Mouse (Mus musculus): ENCODE measurements at regions not wholly inside any gene's neighbourhood (a gene's known extent, or its start where the extent isn't known, plus 50 kb on each side); places are given as distances from the start of the nearest gene placed in this dataset.

DNA sequence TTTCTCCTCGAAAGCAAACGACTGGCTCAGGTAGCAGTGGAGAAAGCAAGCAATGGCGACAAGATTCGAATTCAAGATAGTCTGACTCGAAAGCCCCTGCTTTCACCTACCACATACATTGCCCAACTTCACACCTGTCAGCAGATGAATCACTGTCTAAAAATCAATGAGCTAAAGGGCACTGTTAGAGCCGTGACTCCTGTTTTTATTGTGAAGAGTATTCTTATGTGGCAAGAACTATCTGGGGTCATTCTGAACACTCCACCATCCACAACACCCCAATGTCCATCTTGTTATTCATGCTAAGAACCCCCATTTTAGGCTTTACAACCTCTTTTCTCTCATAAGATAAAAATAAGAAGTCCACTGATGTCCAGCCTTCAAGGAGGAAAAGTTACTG lies 144.1 kb downstream of the Barhl2 start:
- no peaks in the 10 kb centered on the region for H3K36me3 ChIP-seq
- no peaks in the 10 kb centered on the region for H3K27me3 ChIP-seq
- 80% methylated on average over 6 of the region's 6 CpGs for WGBS
- ATAC-seq (ENCODE audit: low FRiP score) = no peak
- H3K4me3 ChIP-seq = no peak overlapping the region
- no peak overlapping the region for H3K27ac ChIP-seq
- H3K4me2 ChIP-seq (replicated peaks) = no peak overlapping the region
- H3K9me3 ChIP-seq (replicated peaks) = no peaks in the 10 kb centered on the region
- H3K4me1 ChIP-seq = no peaks in the 10 kb centered on the region
- H3K9ac ChIP-seq = no peak overlapping the region

DNA sequence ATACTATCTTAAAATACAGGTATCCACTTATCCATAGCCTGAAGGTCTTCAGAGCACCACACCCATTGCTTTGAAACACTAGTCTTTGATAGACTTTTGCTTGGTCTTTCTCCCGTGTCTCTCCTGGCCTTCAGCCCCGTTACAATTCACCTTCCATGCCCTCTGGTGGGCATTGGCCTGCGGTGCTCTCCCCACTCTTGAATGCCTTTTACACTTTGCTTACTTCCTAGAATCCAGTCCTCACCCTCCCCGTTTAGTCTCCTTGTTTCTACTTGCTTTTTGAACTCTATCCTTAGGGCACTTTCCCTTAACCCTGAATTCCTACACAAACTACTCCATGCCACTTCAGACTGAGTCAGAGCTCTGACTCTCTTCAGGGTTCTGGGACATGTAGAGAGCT lies 156.6 kb downstream of the Barhl2 start:
- 62% methylated on average over 4 of the region's 4 CpGs for WGBS
- no peaks in the 10 kb centered on the region for H3K36me3 ChIP-seq

DNA sequence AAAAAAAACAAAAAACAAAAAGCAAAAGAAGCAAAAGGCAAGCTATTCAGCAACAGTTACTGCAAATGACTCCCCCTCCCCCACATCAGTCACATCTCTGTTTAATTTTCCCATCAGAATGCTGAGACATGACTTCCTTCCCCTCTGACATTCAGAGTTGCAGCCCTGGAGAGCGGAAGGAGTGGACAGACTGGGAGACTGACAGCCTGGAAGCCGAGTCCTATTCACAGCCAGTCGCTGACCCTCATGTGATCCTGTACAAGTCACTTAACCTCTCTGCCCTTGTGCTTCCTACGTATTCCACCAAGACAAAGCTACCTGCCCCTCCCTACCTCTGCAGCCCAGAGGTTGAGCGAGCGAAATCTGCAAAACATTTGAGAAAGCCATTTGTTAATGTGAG lies 161.2 kb downstream of the Barhl2 start:
- WGBS = 8% methylated on average over 6 of the region's 6 CpGs
- Histone ChIP-seq H3K4me2 (replicated peaks) (no peak overlapping the region), H3K27ac (no peak overlapping the region), H3K4me3 (no peak overlapping the region), H3K4me1 (peaks cover 9% of the 10 kb centered on the region; the same call in 1 of the 2 replicates), H3K36me3 (no peaks in the 10 kb centered on the region), H3K9me3 (replicated peaks) (no peaks in the 10 kb centered on the region), H3K9ac (no peak overlapping the region), H3K27me3 (peaks cover 2% of the 10 kb centered on the region; the same call in 1 of the 2 replicates)
- ATAC-seq (ENCODE audit: low FRiP score) = no peak

More for the DNA sequence above, 156.6 kb downstream of the Barhl2 start:
- ATAC-seq (ENCODE audit: low FRiP score) = no peak
- Histone ChIP-seq H3K27ac (no peak overlapping the region), H3K4me3 (no peak overlapping the region), H3K9ac (no peak overlapping the region), H3K27me3 (peaks cover under 1% of the 10 kb centered on the region; the same call in 1 of the 2 replicates), H3K9me3 (replicated peaks) (no peaks in the 10 kb centered on the region), H3K4me2 (replicated peaks) (no peak overlapping the region), H3K4me1 (peaks cover 3% of the 10 kb centered on the region; the same call in 1 of the 2 replicates)

DNA sequence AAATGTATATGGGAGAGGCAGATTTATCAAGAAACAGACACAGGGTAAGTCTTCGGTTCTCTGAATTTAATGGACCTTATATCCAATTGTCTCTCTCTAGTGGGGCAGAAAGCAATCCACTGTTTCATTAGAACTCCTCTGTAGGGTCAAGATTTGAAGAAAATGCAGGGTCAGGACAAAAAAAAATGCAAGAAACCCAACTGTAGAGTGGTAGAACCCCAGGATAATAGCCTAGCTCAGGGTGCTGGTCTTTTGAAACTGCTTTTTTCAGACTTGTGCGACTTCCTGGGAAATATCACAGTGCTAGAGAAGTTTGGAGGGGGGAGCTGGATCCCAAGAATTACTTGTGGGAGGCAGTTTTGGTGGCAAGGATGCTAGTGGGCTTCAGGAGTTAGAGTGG lies 162.0 kb downstream of the Barhl2 start:
- Histone ChIP-seq H3K4me1 (peaks cover 9% of the 10 kb centered on the region; the same call in 1 of the 2 replicates), H3K9me3 (replicated peaks) (no peaks in the 10 kb centered on the region), H3K27me3 (peaks cover 2% of the 10 kb centered on the region; the same call in 1 of the 2 replicates), H3K27ac (no peak overlapping the region), H3K9ac (no peak overlapping the region), H3K36me3 (no peaks in the 10 kb centered on the region), H3K4me3 (no peak overlapping the region), H3K4me2 (replicated peaks) (no peak overlapping the region)
- 24% methylated on average over 2 of the region's 2 CpGs for WGBS
- no peak for ATAC-seq (ENCODE audit: low FRiP score)

DNA sequence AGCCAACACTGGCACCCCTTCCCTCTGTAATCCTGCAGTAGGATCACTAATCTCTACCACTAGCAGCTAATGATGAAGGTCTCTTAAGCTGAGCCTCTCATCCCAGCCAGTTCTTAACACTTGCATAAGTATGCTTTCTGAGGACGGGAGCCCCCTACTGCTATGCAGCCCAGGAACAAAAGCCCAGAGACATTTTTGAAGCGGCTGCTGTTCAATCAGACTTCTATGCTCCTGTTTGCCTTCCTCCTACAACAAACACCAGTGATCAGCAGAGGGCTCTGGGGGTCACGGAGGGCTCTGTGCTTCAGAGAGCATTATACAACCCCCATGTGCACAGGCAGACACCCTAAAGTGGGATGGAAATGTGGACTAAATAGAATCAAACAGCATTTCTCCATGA lies 162.4 kb downstream of the Barhl2 start:
- WGBS = 2% methylated on average over 3 of the region's 3 CpGs
- H3K4me2 ChIP-seq (replicated peaks) = no peak overlapping the region
- no peak overlapping the region for H3K27ac ChIP-seq
- H3K4me3 ChIP-seq = no peak overlapping the region
- H3K9ac ChIP-seq = no peak overlapping the region
- H3K36me3 ChIP-seq = no peaks in the 10 kb centered on the region
- no peak for ATAC-seq (ENCODE audit: low FRiP score)
- H3K9me3 ChIP-seq (replicated peaks) = no peaks in the 10 kb centered on the region
- peaks cover 2% of the 10 kb centered on the region; the same call in 1 of the 2 replicates for H3K27me3 ChIP-seq
- H3K4me1 ChIP-seq = peaks cover 9% of the 10 kb centered on the region; the same call in 1 of the 2 replicates

DNA sequence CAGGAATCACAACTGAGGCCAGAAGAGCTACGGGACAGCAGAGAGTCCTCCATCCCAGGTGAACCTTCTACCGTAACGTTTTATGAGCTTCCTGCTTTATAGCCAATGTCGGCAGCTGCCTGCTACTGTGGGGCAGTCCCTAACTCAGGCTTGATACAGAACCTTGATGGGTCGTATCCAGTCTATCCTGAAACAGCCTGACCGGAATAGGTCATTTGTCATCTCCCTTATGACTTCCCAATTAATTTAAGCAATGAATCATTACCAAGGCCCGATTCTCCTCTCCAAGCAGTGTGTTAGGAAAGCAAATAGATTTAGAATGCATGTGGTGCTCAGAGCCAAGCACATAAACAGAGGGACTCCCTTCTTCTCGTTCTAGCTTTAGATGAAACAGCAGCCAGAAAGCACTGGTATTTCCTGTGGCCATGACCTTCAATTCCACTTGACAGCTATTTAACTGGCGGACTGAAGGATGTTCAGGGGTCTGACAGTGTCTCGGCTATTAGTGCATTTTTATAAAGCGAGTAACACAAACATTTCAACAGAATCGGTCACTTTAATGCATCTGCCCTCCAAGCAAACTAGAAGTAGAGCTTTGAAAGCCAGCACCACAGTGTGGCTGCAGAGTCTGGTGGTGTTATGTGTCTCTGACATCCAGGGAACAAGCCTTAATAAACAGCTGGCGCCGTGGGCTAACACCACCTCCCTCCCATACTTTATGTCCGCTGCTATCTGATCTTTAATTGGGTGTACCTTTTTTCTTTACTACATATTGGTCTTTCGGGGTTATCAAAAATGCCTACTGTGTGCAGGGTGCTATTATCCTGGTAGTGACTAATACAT lies 165.4 kb downstream of the Barhl2 start:
- peaks cover 2% of the 10 kb centered on the region; the same call in 1 of the 2 replicates for H3K27me3 ChIP-seq
- H3K27ac ChIP-seq = no peak overlapping the region
- H3K36me3 ChIP-seq = no peaks in the 10 kb centered on the region
- WGBS = 72% methylated on average over 16 of the region's 16 CpGs
- H3K4me1 ChIP-seq = peaks cover 9% of the 10 kb centered on the region; the same call in 1 of the 2 replicates
- H3K9me3 ChIP-seq (replicated peaks) = no peaks in the 10 kb centered on the region
- H3K4me3 ChIP-seq = no peak overlapping the region
- H3K4me2 ChIP-seq (replicated peaks) = no peak overlapping the region
- no peak for ATAC-seq (ENCODE audit: low FRiP score)
- H3K9ac ChIP-seq = no peak overlapping the region

- no peaks in the 10 kb centered on the region for H3K36me3 ChIP-seq
- WGBS = 6% methylated on average over 4 of the region's 4 CpGs
- H3K9me3 ChIP-seq (replicated peaks) = no peaks in the 10 kb centered on the region
- H3K4me1 ChIP-seq = peaks cover 4% of the 10 kb centered on the region; the same call in 1 of the 2 replicates
- no peak for ATAC-seq (ENCODE audit: low FRiP score)
- H3K4me3 ChIP-seq = no peak overlapping the region
- no peak overlapping the region for H3K27ac ChIP-seq
- H3K27me3 ChIP-seq = no peaks in the 10 kb centered on the region; the same call in 1 of the 2 replicates
- no peak overlapping the region for H3K4me2 ChIP-seq (replicated peaks)
- H3K9ac ChIP-seq = no peak overlapping the region
Measured at GRCm38 (mm10) chr5:106285152-106285551, 172.8 kb downstream of the Barhl2 start.

DNA sequence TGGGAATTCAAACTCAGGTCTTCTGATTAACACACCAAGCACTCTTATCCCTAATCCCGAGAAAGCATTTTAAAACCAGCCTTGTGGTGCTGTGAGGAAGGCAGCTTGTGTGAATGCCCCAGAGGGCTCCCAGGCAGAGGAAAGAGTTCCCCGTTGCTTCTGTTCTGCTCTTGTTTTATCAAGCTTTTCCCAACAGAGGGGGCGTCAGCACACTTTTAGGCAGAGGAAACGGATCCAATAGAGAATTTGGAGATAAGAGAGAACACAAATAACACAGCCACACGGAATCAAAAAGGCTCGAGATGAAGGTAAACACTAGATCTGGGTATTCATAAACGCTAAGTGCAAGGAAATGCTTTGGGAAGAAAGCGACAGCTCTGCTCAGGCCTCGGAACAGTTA lies 173.2 kb downstream of the Barhl2 start:
- WGBS = 25% methylated on average over 9 of the region's 9 CpGs

GRCm38 (mm10) chr5:106282646-106283045 lies 175.3 kb downstream of the Barhl2 start:
- no peaks in the 10 kb centered on the region for H3K9me3 ChIP-seq (replicated peaks)
- WGBS = 82% methylated on average over 9 of the region's 9 CpGs
- no peaks in the 10 kb centered on the region; the same call in 1 of the 2 replicates for H3K27me3 ChIP-seq
- no peaks in the 10 kb centered on the region for H3K36me3 ChIP-seq
- H3K4me2 ChIP-seq (replicated peaks) = no peak overlapping the region
- peaks cover 4% of the 10 kb centered on the region; the same call in 1 of the 2 replicates for H3K4me1 ChIP-seq
- no peak overlapping the region for H3K27ac ChIP-seq
- H3K4me3 ChIP-seq = no peak overlapping the region
- no peak overlapping the region for H3K9ac ChIP-seq
- no peak for ATAC-seq (ENCODE audit: low FRiP score)

More for the DNA sequence above, 173.2 kb downstream of the Barhl2 start:
- H3K4me1 ChIP-seq = peaks cover 4% of the 10 kb centered on the region; the same call in 1 of the 2 replicates
- ATAC-seq (ENCODE audit: low FRiP score) = no peak
- H3K4me3 ChIP-seq = no peak overlapping the region
- H3K9ac ChIP-seq = no peak overlapping the region
- H3K27ac ChIP-seq = no peak overlapping the region
- H3K4me2 ChIP-seq (replicated peaks) = no peak overlapping the region
- H3K27me3 ChIP-seq = no peaks in the 10 kb centered on the region; the same call in 1 of the 2 replicates
- no peaks in the 10 kb centered on the region for H3K36me3 ChIP-seq
- no peaks in the 10 kb centered on the region for H3K9me3 ChIP-seq (replicated peaks)

DNA sequence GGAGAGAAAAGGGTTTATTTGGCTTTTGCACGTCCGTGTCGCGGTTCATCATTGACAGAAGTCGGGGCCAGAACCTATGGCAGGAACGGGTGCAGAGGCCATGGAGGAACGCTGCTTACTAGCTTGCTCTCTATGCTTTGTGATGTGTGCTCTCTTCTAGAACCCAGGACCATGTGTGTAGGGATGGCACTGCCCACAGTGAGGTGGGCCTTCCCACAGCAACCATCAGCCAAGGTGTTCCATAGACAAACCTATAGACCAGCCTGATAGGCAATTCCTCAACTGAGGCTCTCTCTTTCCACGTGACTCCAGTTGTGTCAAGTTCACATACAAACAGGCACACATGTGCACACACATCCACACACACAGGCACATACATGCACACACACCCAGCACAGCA lies 180.2 kb downstream of the Barhl2 start:
- H3K36me3 ChIP-seq = no peaks in the 10 kb centered on the region
- H3K4me1 ChIP-seq = no peaks in the 10 kb centered on the region
- WGBS = 88% methylated on average over 8 of the region's 8 CpGs
- no peak for ATAC-seq (ENCODE audit: low FRiP score)
- no peak overlapping the region for H3K4me2 ChIP-seq (replicated peaks)
- H3K9me3 ChIP-seq (replicated peaks) = no peaks in the 10 kb centered on the region
- H3K27ac ChIP-seq = no peak overlapping the region
- no peak overlapping the region for H3K9ac ChIP-seq
- H3K27me3 ChIP-seq = no peaks in the 10 kb centered on the region
- no peak overlapping the region for H3K4me3 ChIP-seq

DNA sequence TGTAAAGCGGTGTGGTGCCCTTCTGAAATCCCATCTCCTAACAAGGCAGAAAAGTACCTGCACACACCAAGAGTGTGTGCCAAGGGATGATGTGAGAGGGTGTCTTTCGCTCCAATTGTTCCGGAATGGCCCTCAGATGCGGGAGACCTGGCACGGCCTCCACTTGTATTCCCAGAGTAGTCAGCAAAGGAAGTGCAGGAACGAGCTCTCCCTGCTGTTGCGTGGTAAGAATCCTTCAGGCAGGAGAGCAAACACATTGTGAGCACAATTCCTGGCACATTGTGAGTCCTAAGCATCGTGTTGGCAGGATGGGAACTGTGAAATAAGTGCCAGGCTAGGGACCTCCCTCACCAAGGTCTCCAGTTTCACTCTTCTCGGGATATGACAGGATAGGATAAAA lies 180.7 kb downstream of the Barhl2 start:
- no peak overlapping the region for H3K4me2 ChIP-seq (replicated peaks)
- no peak overlapping the region for H3K9ac ChIP-seq
- no peaks in the 10 kb centered on the region for H3K9me3 ChIP-seq (replicated peaks)
- 78% methylated on average over 9 of the region's 9 CpGs for WGBS
- no peak for ATAC-seq (ENCODE audit: low FRiP score)
- H3K4me1 ChIP-seq = no peaks in the 10 kb centered on the region
- no peak overlapping the region for H3K27ac ChIP-seq
- no peak overlapping the region for H3K4me3 ChIP-seq
- no peaks in the 10 kb centered on the region for H3K36me3 ChIP-seq
- no peaks in the 10 kb centered on the region for H3K27me3 ChIP-seq

DNA sequence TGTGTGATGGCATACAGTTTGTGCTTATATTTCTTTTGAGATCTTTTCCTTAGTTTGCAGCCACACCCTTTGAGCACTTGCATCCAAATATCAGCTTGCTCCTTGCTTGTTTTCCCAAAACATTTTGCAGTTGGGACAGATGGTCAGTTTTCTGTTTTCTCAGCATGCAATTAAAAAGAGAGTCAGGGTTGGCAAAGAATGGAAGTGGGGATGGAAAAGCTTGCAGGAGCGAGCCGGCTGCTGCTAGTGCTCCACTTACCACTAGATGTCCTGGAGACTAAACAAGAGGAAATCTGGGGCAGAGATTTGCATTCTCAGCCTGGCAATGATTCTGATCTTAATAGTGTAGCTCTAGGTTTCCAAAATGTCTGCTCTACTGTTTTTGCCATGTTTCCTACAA lies 181.8 kb downstream of the Barhl2 start:
- no peak for ATAC-seq (ENCODE audit: low FRiP score)
- Histone ChIP-seq H3K27ac (no peak overlapping the region), H3K36me3 (no peaks in the 10 kb centered on the region), H3K9ac (no peak overlapping the region), H3K4me1 (no peaks in the 10 kb centered on the region), H3K4me3 (no peak overlapping the region), H3K4me2 (replicated peaks) (no peak overlapping the region), H3K27me3 (no peaks in the 10 kb centered on the region), H3K9me3 (replicated peaks) (no peaks in the 10 kb centered on the region)
- WGBS = 17% methylated on average over 2 of the region's 2 CpGs

- H3K4me1 ChIP-seq = no peaks in the 10 kb centered on the region
- no peaks in the 10 kb centered on the region for H3K36me3 ChIP-seq
- ATAC-seq (ENCODE audit: low FRiP score) = no peak
- 29% methylated on average over 10 of the region's 10 CpGs for WGBS
- H3K4me3 ChIP-seq = no peak overlapping the region; the same call in 1 of the 2 replicates
- H3K9me3 ChIP-seq (replicated peaks) = no peaks in the 10 kb centered on the region
- H3K27me3 ChIP-seq = no peaks in the 10 kb centered on the region
- no peak overlapping the region for H3K9ac ChIP-seq
- no peak overlapping the region; the same call in 1 of the 2 replicates for H3K4me2 ChIP-seq (replicated peaks)
- H3K27ac ChIP-seq = no peak overlapping the region
Measured at GRCm38 (mm10) chr5:106274617-106275016, 183.3 kb downstream of the Barhl2 start.

All from hindbrain, embryonic 12.5 days (tissue).